Mouse (Mus musculus) forebrain, embryonic 15.5 days (tissue): ENCODE measurements around the gene Vmn2r69. TPM values are rescaled to one million over a fixed set of nuclear protein-coding genes. Genes with fewer than 3 reads are reported as not detected.

Source experiments
- ATAC-seq: fragments of 200-750 bp; cut with Nextera tagmentation; replicated peaks from 2 replicates; pipeline ENCODE4 v1.8.0; 2017; ENCODE audit warnings: mild to moderate bottlenecking, moderate TSS enrichment, moderate library complexity
- H3K27ac ChIP-seq: fragments of 300-500 bp; sonication (generic); replicated peaks from 2 replicates; pipeline ENCODE4 v1.5.1; 2015; ENCODE audit warnings: mild to moderate bottlenecking, inconsistent platforms
- H3K27me3 ChIP-seq: fragments of 300-500 bp; sonication (generic); 2 replicates; pipeline ENCODE4 v1.6.1; 2015; ENCODE audit warnings: inconsistent platforms
- H3K36me3 ChIP-seq: fragments of 300-500 bp; sonication (generic); 2 replicates; pipeline ENCODE4 v1.6.1; 2015; ENCODE audit warnings: mild to moderate bottlenecking, inconsistent platforms
- H3K4me1 ChIP-seq: fragments of 300-500 bp; sonication (generic); 2 replicates; pipeline ENCODE4 v1.6.1; 2015; ENCODE audit warnings: inconsistent platforms
- H3K4me2 ChIP-seq: fragments of 300-500 bp; sonication (generic); replicated peaks from 2 replicates; pipeline ENCODE4 v1.6.1; 2015; ENCODE audit warnings: mild to moderate bottlenecking, inconsistent platforms
- H3K4me3 ChIP-seq: fragments of 300-500 bp; sonication (generic); 2 replicates; pipeline ENCODE4 v1.5.1; 2015; ENCODE audit warnings: mild to moderate bottlenecking, inconsistent platforms
- H3K9ac ChIP-seq: fragments of 300-500 bp; sonication (generic); replicated peaks from 2 replicates; pipeline ENCODE4 v1.6.1; 2015; ENCODE audit warnings: mild to moderate bottlenecking, inconsistent platforms
- H3K9me3 ChIP-seq: fragments of 300-500 bp; sonication (generic); 2 replicates; pipeline ENCODE4 v1.6.1; 2016; ENCODE audit warnings: inconsistent platforms
- whole genome bisulfite sequencing: fragments of 180-500 bp; shearing (Covaris S2); methylation state at CpG from one replicate; pipeline ENCODE4 v1.1.7; 2015; ENCODE audit warnings: mixed read lengths; 5-methylcytosine and 5-hydroxymethylcytosine counted together
- polyA plus RNA-seq: library from polyadenylated mRNA; unstranded; fragments of >200 nt; fragmentation: Nextera tagmentation; extraction: Ambion mirVana; gene quantifications from 2 replicates; pipeline ENCODE4 v1.2.1, GENCODE M21; 2015

Gene Vmn2r69
- polyA plus RNA-seq = not detected in 2 replicates

DNA sequence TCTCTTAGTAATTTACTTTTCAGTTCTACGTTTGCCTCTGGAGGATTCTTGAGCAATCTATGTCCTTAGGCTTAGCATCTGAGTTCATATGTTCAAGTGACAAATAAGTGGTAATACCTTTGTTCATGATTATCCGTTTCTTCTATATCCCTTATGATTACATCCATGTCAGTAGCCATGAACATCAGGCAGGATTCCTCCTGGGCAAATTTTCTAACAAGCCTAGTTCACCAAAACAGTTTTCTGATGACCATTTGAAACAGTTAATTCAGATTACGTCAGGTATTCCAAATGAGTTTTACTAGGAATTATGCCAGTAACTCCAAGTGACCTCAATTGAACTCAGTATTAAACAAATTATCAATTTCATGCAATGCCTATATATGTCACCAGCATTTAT is at the start of gene Vmn2r69:
TSS of gene Vmn2r69 (minus strand) at position 101 of the 400 bp plus-strand sequence.
- no peak within 1 kb of the TSS for H3K27ac ChIP-seq
- no peaks in the 10 kb centered on the region for H3K4me1 ChIP-seq
- WGBS = 71% methylated on average over 3 of the region's 3 CpGs
- H3K4me3 ChIP-seq = no peak within 1 kb of the TSS
- ATAC-seq = no peak
- no peaks in the 10 kb centered on the region for H3K36me3 ChIP-seq
- H3K9ac ChIP-seq = no peak within 1 kb of the TSS
- no peaks in the 10 kb centered on the region for H3K27me3 ChIP-seq
- 0 out of 2 replicates have a peak, but pooled peaks cover 3% of the 10 kb centered on the region for H3K9me3 ChIP-seq
- H3K4me2 ChIP-seq = no peak within 1 kb of the TSS

Other genes with a start within 250 kb of the Vmn2r69 start
- gene Vmn2r68, start 178.1 kb downstream of the Vmn2r69 start, polyA plus RNA-seq = not detected in 2 replicates
- gene Vmn2r71, start 147.2 kb upstream of the Vmn2r69 start, polyA plus RNA-seq = not detected in 2 replicates
- not detected in 2 replicates for gene Vmn2r70, start 153.3 kb upstream of the Vmn2r69 start, polyA plus RNA-seq